In the genomic region with DNA sequence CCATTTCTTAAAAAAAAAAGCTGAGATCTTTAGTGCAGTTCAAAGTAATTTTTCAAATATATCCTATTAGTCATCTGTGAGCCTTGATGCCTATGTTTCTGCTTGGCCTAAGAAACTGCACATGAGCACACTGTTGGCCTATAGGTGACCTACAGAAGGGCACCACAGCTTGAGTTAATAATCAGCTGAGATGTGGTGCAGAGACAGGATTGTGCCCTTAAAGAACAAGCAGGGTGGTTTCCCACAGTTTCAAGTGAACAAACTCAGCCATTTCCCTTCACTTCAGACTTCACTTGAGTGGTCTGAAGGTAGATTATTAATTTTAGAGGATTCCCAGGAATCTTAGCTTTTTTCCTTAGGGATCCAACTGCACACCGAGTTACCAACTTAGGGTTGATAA, we compare ENCODE assay signal across 12 mouse cellular contexts.
DNase-seq lines count a peak whose midpoint lies in the region; ATAC-seq and TF ChIP-seq lines count a peak whose summit lies in the region.
"Had no signal": no experiment of that assay in that cellular context is flagged by ENCODE, and none has a peak within 500 bp of the region (broad histone marks: within the 10 kb centered on the region; RNA-seq: fewer than 3 reads in every experiment).

No protein-coding gene starts in this region.

- TF ChIP-seq POLR2A in lung, adult 2 months (IDR thresholded peaks at IDR 0.05; ENCODE audit: borderline replicate concordance, extremely low read depth, low read depth, low read length), result no peak
- TF ChIP-seq POLR2A in olfactory bulb, adult 2 months (IDR thresholded peaks at IDR 0.05; ENCODE audit: insufficient read depth, low read depth, low read length), result no peak

- no peak overlapping the region for H3K4me2 ChIP-seq in kidney, embryonic 16.5 days (replicated peaks; ENCODE audit: low read depth, low read length)
- no peak overlapping the region for H3K4me2 ChIP-seq in lung, embryonic 15.5 days
- H3K4me2 ChIP-seq: forebrain, embryonic 13.5 days; heart, embryonic 11.5 days; heart, embryonic 15.5 days had no signal

- H3K27ac ChIP-seq in kidney, embryonic 16.5 days (ENCODE audit: low read length), result peak overlapping the region; percentile 84
- H3K27ac ChIP-seq in lung, embryonic 15.5 days, result peak overlapping the region; percentile 68
- peak overlapping the region; percentile 58; the same call in 1 of the 2 replicates for H3K27ac ChIP-seq in olfactory bulb, adult 2 months (ENCODE audit: insufficient read depth, low read depth, low read length)
- H3K27ac ChIP-seq: embryonic facial prominence, embryonic 10.5 days; forebrain, embryonic 13.5 days; heart, adult 2 months; heart, embryonic 15.5 days had no signal

- DNase-seq in kidney, postnatal 10 days, result no peak
- no peak for DNase-seq in lung, adult 2 months
- DNase-seq in Patski (ENCODE audit: low read depth, low spot score), result no peak

- CTCF ChIA-PET in Patski (lab: Charles Lee), result interaction anchor here (0.7 to 1.3 kb wide), 3 partner anchors 11 to 18 kb away, joined by 3 to 4 read pairs (median 3); no protein-coding TSS in a partner anchor

- 55% methylated on average over 1 of the region's 1 CpGs for WGBS in kidney, embryonic 16.5 days
- 22% methylated on average over 1 of the region's 1 CpGs for WGBS in lung, embryonic 15.5 days
- 35% methylated on average over 1 of the region's 1 CpGs for WGBS in lung, adult 2 months
- 71% methylated on average over 1 of the region's 1 CpGs for WGBS in olfactory bulb, adult 2 months

- H3K4me3 ChIP-seq in kidney, embryonic 16.5 days (ENCODE audit: low read length), result no peak overlapping the region
- no peak overlapping the region for H3K4me3 ChIP-seq in lung, embryonic 15.5 days
- no peak overlapping the region for H3K4me3 ChIP-seq in lung, adult 2 months (replicated peaks; ENCODE audit: extremely low read depth, low read depth, low read length)
- H3K4me3 ChIP-seq in olfactory bulb, adult 2 months (ENCODE audit: insufficient read depth, low read depth, low read length), result no peak overlapping the region
- H3K4me3 ChIP-seq: embryonic facial prominence, embryonic 10.5 days; forebrain, embryonic 13.5 days; heart, adult 2 months; heart, embryonic 15.5 days had no signal

- H3K4me1 ChIP-seq in kidney, embryonic 16.5 days (ENCODE audit: insufficient read depth, low read length), result peaks cover 16% of the 10 kb centered on the region
- H3K4me1 ChIP-seq in lung, embryonic 15.5 days, result peaks cover 9% of the 10 kb centered on the region; the same call in 1 of the 2 replicates
- peaks cover 3% of the 10 kb centered on the region for H3K4me1 ChIP-seq in lung, adult 2 months (ENCODE audit: control insufficient read depth, insufficient read depth, low read length)
- H3K4me1 ChIP-seq in olfactory bulb, adult 2 months (ENCODE audit: control insufficient read depth, insufficient read depth, low read length), result peaks cover 14% of the 10 kb centered on the region
- H3K4me1 ChIP-seq: embryonic facial prominence, embryonic 10.5 days; forebrain, embryonic 13.5 days had no signal

- TF ChIP-seq CTCF in lung, adult 2 months (IDR thresholded peaks at IDR 0.05; ENCODE audit: insufficient read depth, low read length), result no peak
- no peak for TF ChIP-seq CTCF in Patski (IDR thresholded peaks at IDR 0.05)
- TF ChIP-seq CTCF in olfactory bulb, adult 2 months (IDR thresholded peaks at IDR 0.05; ENCODE audit: insufficient read depth, low read depth, low read length), result no peak

- ATAC-seq in kidney, embryonic 16.5 days (ENCODE audit: low FRiP score, low TSS enrichment), result peak; percentile 92
- peak; percentile 65; the same call in 1 of the 2 replicates for ATAC-seq in lung, embryonic 15.5 days (ENCODE audit: borderline replicate concordance, extremely low read depth, low FRiP score, low TSS enrichment)
- ATAC-seq in Patski, result peak; percentile 73
- ATAC-seq: forebrain, postnatal 0 days had no signal

- POLR2A ChIA-PET in Patski (lab: Charles Lee), result no interaction called here

- no peak overlapping the region for H3K9ac ChIP-seq in kidney, embryonic 16.5 days (replicated peaks; ENCODE audit: low read length)
- no peak overlapping the region for H3K9ac ChIP-seq in lung, embryonic 15.5 days
- H3K9ac ChIP-seq: forebrain, embryonic 13.5 days; forebrain, postnatal 0 days; heart, embryonic 15.5 days had no signal

- no peaks in the 10 kb centered on the region for H3K9me3 ChIP-seq in kidney, embryonic 16.5 days (ENCODE audit: low read length)
- H3K9me3 ChIP-seq in lung, embryonic 15.5 days, result no peaks in the 10 kb centered on the region
- H3K9me3 ChIP-seq: embryonic facial prominence, embryonic 10.5 days; forebrain, embryonic 13.5 days; heart, embryonic 15.5 days had no signal

- no peaks in the 10 kb centered on the region for H3K27me3 ChIP-seq in kidney, embryonic 16.5 days (ENCODE audit: insufficient read depth, low read length)
- no peaks in the 10 kb centered on the region for H3K27me3 ChIP-seq in lung, embryonic 15.5 days
- H3K27me3 ChIP-seq in Patski, result peaks cover 9% of the 10 kb centered on the region
- H3K27me3 ChIP-seq: forebrain, embryonic 13.5 days; heart, embryonic 15.5 days had no signal

- in situ Hi-C loops in Patski (cut with MboI; ENCODE audit: low pct_unique_long_range_greater_than_20kb), result loop anchor here (5.0 kb wide), 1 partner anchor 255 kb away; no protein-coding TSS in a partner anchor

- no peaks in the 10 kb centered on the region for H3K36me3 ChIP-seq in kidney, embryonic 16.5 days (ENCODE audit: insufficient read depth, low read length)
- H3K36me3 ChIP-seq in lung, embryonic 15.5 days, result no peaks in the 10 kb centered on the region
- H3K36me3 ChIP-seq: embryonic facial prominence, embryonic 10.5 days; heart, embryonic 15.5 days had no signal
